Mouse (Mus musculus) CD4-positive, CD25-positive, alpha-beta regulatory T cell, adult 2 months (primary cell): ENCODE measurements at regions not wholly inside any gene's neighbourhood (a gene's known extent, or its start where the extent isn't known, plus 50 kb on each side); places are given as distances from the start of the nearest gene placed in this dataset.

Experiments used
- DNase-seq: peaks from one replicate; pipeline ENCODE4 v3.0.0-alpha.2; 2012; ENCODE audit warnings: low read depth, low spot score

DNA sequence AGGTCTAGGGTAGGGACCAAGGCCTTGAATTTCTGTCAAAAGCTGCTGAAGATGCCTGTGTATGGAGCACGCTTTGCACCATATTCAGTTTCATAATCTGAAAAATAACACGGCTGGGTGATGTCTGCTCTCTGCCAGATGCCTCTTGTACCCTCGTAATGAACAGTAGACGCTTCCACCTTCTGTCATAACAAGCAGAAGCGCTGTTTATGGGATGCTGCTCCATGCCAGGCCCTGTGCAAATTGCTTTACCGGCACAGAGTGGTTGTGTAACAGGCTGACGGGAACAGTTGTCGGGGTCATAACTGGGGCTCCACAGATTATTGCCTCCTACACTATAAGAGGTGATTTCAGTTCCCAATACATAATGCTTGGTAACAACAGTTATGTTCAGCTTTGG is 211.5 kb upstream of the Tnp1 start:
- no peak for DNase-seq

- no peak for DNase-seq
Observed at GRCm38 (mm10) chr1:73221863-73222262, 206.2 kb upstream of the Tnp1 start.

DNA sequence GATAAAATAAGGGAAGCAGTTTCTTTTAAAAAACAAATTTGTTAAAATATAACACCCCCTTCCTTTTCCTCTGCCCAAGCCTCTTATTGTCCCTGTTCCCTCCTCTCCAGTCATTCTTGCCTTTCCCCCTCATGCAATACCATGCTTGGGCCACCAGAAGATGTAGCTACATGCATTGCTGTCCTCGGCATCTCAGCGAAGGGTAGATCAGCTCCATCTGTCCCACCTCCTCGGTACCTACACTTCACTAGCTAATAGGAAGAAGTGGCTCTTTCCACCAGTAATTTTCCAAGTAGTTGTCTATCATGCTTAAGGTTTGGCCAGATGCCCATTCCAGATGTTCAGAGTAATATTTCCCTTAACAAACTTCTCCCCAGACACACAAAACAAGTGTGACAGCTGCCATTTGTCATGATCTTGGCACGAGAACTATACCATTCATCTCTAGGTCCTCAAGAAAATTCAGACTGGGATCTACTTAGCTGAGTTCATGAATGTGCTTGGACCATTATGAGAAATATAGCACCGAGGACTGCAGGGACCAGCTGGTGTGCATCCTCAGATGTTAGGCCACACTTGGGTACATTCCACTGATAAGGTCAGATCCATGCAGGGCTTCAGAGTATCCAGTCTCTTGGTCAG is 198.7 kb upstream of the Tnp1 start:
- no peak for DNase-seq

GRCm38 (mm10) chr1:73207421-73207820 is 191.7 kb upstream of the Tnp1 start:
- DNase-seq = no peak

DNA sequence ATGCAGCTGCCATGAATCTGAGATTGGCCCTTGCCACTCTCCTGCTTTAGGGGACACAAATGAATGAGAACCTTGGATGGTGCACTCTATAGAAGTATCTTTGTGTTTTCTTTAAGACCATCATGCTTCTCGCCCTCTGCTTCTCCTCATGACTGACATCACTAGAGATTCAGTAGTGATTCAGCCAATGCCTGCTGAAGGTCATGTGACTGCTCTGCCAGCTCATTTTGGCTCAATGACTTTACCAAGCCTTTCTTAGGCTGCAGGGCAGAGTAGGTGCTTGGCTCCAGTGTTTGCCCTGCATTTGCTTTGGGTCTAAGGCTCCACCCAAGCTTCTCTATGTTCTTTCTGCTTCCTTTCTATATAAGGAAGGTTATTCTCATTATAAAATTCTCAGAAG is 190.1 kb upstream of the Tnp1 start:
- DNase-seq = no peak

DNA sequence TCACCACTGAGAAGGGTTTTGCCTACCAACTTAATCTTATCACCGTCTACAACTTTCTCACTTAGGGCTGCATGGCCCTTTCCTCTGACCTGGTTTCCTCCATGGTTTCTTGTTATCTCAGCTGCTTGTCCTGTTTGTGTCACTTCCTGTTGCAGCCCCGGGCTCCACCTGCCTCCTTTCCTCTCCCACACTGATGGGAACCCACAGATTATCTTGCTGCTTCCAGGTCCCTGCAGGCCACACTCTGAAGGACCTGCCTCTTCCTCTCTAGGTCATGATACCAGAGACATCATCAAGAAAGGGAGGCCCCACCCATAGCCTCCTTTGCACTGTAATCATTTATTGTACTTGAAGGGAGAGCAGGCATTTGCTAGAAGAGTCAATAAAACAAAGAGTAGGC is 184.4 kb upstream of the Tnp1 start:
- DNase-seq = no peak

DNA sequence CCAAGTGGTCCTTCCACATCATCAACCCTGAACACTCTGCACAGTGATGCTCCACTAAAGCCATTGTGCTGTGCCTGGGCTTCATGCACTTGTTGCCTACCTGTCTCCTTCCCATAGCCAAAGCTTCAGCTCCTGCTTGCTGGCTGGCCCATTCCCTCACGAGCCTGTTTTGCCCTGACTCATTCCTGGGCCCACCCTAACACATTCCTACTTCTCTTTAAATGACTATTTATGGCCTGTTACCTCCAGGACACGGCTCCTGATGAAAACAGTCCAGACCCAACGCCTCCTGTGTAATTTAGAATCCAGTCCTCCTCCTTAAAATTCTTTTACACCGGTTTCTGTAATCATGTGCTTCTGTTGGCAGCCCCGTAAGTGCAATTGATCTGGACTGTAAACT is 175.1 kb upstream of the Tnp1 start:
- no peak for DNase-seq

DNA sequence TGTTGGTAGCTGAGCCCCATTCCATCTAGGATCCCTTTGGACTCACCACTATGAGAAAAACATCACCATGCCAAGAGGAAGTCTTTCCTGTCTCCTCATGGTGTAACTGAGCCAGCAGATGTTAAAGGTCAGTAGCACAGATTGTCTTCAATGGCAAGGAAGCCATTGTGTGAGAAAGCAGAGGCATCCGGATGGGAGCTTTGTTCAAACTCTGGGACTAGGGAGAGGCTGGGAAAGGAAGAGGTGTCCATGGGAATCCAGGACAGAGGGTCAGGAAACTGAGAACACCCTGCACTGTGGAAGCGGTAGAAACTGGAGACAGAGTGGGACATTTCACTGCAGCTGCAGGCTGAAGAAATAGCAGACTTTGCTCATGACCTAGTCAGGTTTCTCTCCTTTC is 173.1 kb upstream of the Tnp1 start:
- no peak for DNase-seq

GRCm38 (mm10) chr1:73184477-73184876 is 168.8 kb upstream of the Tnp1 start:
- DNase-seq = no peak

DNA sequence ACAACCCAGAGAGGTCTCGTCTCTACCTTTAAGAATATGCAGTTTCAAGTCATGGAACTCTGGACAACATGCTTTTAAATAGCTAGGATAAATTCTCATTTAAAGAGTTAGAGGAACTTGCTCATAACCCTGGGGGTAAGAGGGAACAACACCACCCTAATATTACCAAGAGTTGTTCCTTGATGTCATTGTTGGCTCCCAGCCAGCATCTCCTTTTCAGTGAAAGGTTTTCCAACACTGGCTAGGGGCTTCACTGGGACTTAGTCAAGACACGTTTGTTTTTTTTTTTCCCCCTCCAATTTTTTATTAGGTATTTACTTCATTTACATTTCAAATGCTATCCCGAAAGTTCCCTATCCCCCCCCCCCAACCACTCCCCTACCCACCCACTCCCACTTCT is 163.1 kb upstream of the Tnp1 start:
- DNase-seq = no peak

GRCm38 (mm10) chr1:73177076-73177475 is 161.4 kb upstream of the Tnp1 start:
- no peak for DNase-seq

DNA sequence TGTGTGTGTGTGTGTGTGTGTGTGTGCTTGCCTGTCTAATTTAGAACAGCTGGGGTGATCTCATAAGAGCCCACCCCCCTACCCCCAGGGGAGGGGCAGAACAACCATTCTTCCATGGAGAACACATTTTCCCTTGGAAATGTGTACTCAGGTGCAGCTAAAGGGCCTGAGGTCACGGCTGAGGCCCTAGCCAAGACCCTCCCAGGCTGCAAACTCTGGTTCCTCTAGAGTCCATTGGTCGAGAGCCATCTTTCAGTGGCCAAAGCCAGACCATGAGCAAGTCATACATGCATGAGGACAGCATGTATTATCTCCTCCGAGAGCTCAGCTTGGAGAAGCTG is 154.9 kb upstream of the Tnp1 start:
- no peak for DNase-seq

GRCm38 (mm10) chr1:73169929-73170667 is 154.4 kb upstream of the Tnp1 start:
- no peak for DNase-seq

GRCm38 (mm10) chr1:73169077-73169869 is 153.6 kb upstream of the Tnp1 start:
- DNase-seq = no peak

DNA sequence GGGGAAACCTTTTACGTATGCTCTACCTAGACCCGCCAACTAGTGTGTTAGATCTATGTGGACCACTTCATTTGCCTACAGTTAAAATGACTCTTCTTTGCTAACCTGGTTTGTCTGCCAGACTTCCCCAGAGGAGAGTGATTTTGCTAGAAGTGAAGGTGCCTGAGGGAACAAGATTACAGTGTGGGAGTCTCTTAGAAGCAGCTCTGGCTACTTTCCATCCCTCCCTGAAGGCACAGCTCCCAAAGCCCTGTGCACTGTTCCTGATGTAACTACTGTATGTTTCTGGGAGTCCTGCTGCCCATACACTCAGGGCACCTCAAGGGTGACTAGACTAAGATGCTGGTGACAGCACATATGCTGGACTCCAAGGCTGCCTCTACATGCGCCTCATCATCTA is 144.5 kb upstream of the Tnp1 start:
- DNase-seq = no peak

- DNase-seq = no peak
Observed at GRCm38 (mm10) chr1:73159405-73159976, 143.8 kb upstream of the Tnp1 start.

DNA sequence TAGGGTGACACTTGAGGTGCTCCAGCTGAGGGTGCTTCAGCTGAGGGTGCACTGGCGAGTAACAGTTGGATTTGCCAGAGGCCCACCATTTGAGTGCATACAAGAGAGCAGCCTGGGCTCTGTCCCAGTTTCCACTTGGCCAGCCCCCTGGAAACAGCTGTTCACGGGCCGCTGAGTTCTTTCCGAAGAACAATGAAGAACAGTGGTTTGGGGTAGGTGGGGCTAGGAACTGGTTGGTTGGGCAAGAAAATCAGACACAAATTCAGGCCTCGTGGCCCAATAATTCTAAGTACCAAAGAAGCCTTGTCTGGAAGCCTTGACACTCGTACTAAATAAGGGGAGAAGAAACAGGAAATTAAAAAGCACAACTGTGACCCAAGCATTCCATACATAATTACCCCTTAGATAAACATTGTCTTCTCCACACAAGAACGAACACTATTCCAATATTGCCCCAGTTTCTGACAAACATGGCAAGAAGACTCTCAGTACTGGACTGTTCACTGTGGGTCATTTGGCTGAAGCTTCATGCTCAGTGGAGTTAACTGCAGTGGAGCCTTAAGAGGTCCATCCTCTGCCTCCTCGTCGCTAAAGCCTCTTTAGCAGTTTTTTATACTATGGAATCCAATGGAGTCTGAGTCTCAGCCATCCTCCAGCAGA is 137.9 kb upstream of the Tnp1 start:
- no peak for DNase-seq

DNA sequence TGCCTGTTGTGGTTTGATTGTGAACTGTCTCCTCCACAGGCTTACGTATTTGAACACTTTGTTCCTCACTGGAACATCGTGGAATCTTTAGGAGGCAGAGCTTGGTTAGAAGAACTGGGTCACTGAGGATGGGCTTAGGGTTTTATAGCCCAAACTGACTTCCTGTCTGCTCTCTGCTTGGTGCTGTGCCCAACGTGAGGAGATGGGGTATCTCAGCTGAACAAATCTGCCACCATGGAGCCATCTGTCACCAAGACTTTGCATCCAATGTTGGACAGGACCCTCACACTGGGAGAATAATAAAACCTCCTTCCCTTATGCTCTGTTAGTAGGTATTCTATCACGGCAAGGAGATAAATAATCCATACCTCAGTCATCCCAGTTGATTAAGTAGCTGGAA is 134.2 kb upstream of the Tnp1 start:
- no peak for DNase-seq

DNA sequence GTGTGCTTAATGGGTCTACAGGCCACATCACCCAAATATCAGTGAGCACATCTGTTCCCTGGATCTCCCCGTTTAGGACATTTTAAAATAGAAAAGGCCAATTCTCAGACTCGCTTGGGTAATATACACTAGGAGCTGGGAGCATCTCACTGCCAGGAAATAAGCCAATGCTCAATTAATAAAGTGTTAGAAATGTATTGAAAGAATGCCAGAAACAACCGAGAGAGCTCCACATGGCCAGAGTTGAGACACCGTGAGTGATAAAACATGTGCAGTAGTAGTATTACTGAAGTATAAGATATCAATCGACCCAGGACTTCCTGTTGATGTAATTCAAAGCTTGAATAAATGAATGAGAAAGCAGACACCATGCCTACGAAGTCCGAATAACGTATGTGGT is 127.1 kb upstream of the Tnp1 start:
- DNase-seq = no peak

- no peak for DNase-seq
Observed at GRCm38 (mm10) chr1:73140557-73141345, 125.0 kb upstream of the Tnp1 start.

DNA sequence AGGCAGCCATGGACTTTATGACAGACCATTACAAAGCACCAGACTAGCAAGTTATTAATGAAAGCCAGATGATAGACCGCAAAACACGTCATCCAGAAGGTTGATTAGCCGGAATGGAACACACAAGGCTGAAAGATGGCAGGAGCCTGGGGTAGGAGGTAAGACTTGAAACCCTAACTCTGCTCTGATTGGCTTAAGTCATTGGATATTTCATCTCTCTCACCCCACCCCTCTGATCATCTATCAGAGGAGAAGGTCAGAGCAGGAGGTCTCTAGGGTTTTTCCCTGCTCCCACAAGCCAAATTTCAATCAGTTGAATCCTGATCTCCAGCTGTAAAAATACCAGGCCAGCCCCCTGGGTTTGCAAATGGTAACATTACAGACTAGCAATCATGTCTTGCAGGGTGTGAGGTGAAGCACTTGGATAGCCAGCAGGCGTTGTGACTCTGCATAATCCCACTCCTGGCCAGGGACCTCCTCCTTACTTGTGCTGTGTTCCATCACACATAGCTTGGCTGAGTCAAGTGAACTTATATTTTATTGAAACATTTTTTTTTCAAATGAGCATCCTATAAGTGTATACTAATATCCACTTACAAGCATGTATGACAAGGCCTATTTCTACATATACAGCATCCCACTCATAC is 114.6 kb upstream of the Tnp1 start:
- DNase-seq = no peak
